Mouse (Mus musculus) hindbrain, embryonic 13.5 days (tissue): ENCODE data around the gene Olfr1232. TPM values are rescaled to one million over a fixed set of nuclear protein-coding genes. Genes with fewer than 3 reads are reported as not detected.

ENCODE experiments used
- ATAC-seq: fragments of 200-750 bp; cut with Nextera tagmentation; 2 replicates; pipeline ENCODE4 v1.8.0; 2017; ENCODE audit warnings: moderate TSS enrichment; ENCODE audit not compliant: low FRiP score
- H3K27ac ChIP-seq: fragments of 300-500 bp; sonication (generic); 2 replicates; pipeline ENCODE4 v1.5.1; 2015; ENCODE audit warnings: inconsistent platforms, mild to moderate bottlenecking, moderate library complexity
- H3K27me3 ChIP-seq: fragments of 300-500 bp; sonication (generic); 2 replicates; pipeline ENCODE4 v1.6.1; 2015; ENCODE audit warnings: mild to moderate bottlenecking, inconsistent platforms
- H3K36me3 ChIP-seq: fragments of 300-500 bp; sonication (generic); 2 replicates; pipeline ENCODE4 v1.6.1; 2015; ENCODE audit warnings: mild to moderate bottlenecking, inconsistent platforms
- H3K4me1 ChIP-seq: fragments of 300-500 bp; sonication (generic); replicated peaks from 2 replicates; pipeline ENCODE4 v1.6.1; 2015; ENCODE audit warnings: inconsistent platforms
- H3K4me2 ChIP-seq: fragments of 300-500 bp; sonication (generic); 2 replicates; pipeline ENCODE4 v1.6.1; 2015; ENCODE audit warnings: inconsistent platforms, mild to moderate bottlenecking, moderate library complexity
- H3K4me3 ChIP-seq: fragments of 300-500 bp; sonication (generic); 2 replicates; pipeline ENCODE4 v1.5.1; 2015; ENCODE audit warnings: mild to moderate bottlenecking, inconsistent platforms
- H3K9ac ChIP-seq: fragments of 300-500 bp; sonication (generic); 2 replicates; pipeline ENCODE4 v1.6.1; 2015; ENCODE audit warnings: mild to moderate bottlenecking, inconsistent platforms
- H3K9me3 ChIP-seq: fragments of 300-500 bp; sonication (generic); 2 replicates; pipeline ENCODE4 v1.6.1; 2016; ENCODE audit warnings: inconsistent platforms
- WGBS: fragments of 180-500 bp; shearing (Covaris S2); methylation state at CpG from one replicate; pipeline ENCODE4 v1.1.7; 2015; 5-methylcytosine and 5-hydroxymethylcytosine counted together
- polyA plus RNA-seq: library from polyadenylated mRNA; unstranded; fragments of >200 nt; fragmentation: Nextera tagmentation; extraction: Ambion mirVana; gene quantifications from 2 replicates; pipeline ENCODE4 v1.2.1, GENCODE M21; 2015

The Olfr1232 gene
- not detected in 2 replicates for polyA plus RNA-seq

DNA sequence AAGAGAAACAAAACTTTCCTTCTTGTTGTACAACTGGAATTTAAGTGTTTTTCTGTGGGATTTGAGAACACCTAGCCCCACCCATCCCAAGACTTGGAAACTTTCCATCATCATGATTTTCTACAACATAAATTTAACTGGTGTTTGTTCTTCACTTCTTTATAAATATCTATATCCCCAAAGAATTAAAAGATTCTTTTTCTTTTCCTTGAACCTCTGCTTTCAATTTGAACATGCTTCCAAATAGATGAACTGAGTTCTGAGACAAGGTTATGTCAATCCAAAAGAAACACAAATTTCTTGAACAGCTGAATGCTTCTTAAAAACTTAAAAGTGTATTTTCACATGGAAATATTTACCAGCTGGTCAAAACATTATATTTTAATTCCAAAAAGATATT, at the start of gene Olfr1232:
Gene Olfr1232 (minus strand): TSS at position 101 of the 400 bp plus-strand sequence.
- H3K9me3 ChIP-seq: no peaks in the 10 kb centered on the region
- H3K9ac ChIP-seq: no peak within 1 kb of the TSS
- H3K36me3 ChIP-seq: no peaks in the 10 kb centered on the region
- ATAC-seq: no peak
- no peak within 1 kb of the TSS for H3K4me3 ChIP-seq
- no peaks in the 10 kb centered on the region for H3K27me3 ChIP-seq
- no peak within 1 kb of the TSS for H3K27ac ChIP-seq
- no peaks in the 10 kb centered on the region for H3K4me1 ChIP-seq
- no peak within 1 kb of the TSS for H3K4me2 ChIP-seq

DNA sequence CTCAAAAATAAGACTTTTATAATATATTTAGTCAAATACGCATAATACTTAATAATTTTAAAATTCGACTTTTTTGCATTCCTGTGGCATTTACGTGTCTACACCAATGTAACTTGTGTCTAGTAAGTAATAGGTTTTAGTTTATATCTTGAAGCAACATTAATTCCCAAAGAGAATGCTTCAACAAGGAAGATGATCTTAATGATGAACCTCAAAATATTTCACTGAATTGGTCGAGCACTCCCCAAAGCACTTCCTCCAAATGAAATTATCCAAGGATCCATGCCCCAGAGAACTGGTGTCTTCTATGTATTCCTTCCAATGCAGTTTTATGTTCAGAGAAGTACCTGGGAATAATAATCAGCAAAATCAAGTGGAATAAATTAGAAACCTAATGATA, 35.3 kb upstream of the Olfr1232 start, which contains the start of gene Olfr1234:
Gene Olfr1234 (minus strand): TSS at position 101 of the 400 bp plus-strand sequence.
- no peak within 1 kb of the TSS for H3K4me3 ChIP-seq
- H3K4me1 ChIP-seq: no peaks in the 10 kb centered on the region
- no peak within 1 kb of the TSS for H3K4me2 ChIP-seq
- WGBS: 91% methylated on average over 4 of the region's 4 CpGs
- H3K9me3 ChIP-seq: no peaks in the 10 kb centered on the region
- no peak for ATAC-seq
- H3K27me3 ChIP-seq: no peaks in the 10 kb centered on the region
- H3K9ac ChIP-seq: no peak within 1 kb of the TSS
- H3K27ac ChIP-seq: no peak within 1 kb of the TSS
- H3K36me3 ChIP-seq: no peaks in the 10 kb centered on the region

DNA sequence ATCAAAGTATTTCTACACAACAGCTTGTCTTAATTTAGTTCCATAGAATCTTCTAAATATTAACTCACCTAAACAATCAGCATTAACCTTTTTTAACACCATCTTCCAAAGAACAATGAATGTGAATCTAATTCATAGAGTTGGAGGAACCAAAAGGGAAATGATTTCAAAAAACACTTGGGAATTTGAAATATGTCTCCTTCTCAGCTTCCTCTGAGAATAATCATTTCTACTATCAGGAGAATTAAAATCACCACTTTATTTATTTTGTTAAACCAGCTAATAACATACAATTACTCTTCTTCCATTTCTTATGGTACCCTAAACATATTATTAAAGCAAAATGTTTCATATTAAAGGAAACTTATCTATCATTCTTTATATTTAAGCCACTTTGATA, 12.8 kb upstream of the Olfr1232 start, which contains the start of gene Olfr1233:
Gene Olfr1233 (minus strand): TSS at position 101 of the 400 bp plus-strand sequence.
- Histone ChIP-seq H3K9ac (no peak within 1 kb of the TSS), H3K27ac (no peak within 1 kb of the TSS), H3K27me3 (no peaks in the 10 kb centered on the region), H3K4me3 (no peak within 1 kb of the TSS), H3K4me2 (no peak within 1 kb of the TSS), H3K9me3 (no peaks in the 10 kb centered on the region), H3K4me1 (no peaks in the 10 kb centered on the region), H3K36me3 (no peaks in the 10 kb centered on the region)
- no peak for ATAC-seq

DNA sequence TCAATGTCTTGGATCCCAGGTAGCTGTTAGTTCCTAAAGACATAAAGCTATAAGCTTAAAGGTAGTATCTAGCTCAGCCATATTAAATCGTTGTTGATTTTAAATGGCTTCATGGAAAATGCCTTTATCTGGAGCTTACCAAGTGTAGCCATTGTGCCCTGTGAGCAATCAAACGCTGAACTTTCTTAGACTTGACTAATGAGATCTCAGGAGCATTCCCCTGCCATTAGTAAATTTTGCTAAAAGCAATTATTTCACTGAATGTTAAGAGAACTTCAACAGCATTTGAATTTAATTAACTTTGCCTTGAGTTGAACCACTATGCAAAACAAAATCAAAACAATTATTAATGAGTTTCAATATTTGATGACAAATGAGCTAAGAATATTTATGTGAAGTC, 22.5 kb downstream of the Olfr1232 start, which contains the start of gene Olfr1231:
Gene Olfr1231 (minus strand): TSS at position 101 of the 400 bp plus-strand sequence.
- no peak for ATAC-seq
- WGBS: 80% methylated on average over 2 of the region's 2 CpGs
- Histone ChIP-seq H3K36me3 (no peaks in the 10 kb centered on the region), H3K4me3 (no peak within 1 kb of the TSS), H3K9me3 (no peaks in the 10 kb centered on the region), H3K4me2 (no peak within 1 kb of the TSS), H3K9ac (no peak within 1 kb of the TSS), H3K27ac (no peak within 1 kb of the TSS), H3K4me1 (no peaks in the 10 kb centered on the region), H3K27me3 (no peaks in the 10 kb centered on the region)

DNA sequence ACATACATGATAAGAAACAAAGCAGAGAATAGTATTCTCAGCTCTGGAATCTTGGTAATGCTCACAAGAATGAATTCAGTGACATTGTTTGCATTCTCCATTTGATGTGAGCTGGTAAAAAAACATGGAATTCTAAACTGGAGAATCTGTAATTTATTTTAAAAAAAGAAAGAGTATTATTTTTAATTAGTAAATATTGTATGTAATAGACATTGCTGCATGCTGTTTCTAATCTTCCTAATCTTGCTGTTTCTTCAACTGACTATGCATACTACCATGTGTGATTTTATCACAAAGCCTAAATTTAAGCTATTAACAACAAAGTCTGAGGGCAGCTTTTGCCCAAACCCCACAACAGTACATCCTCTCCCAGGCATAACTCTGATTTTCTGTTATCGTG, 32.3 kb downstream of the Olfr1232 start, which contains the start of gene Olfr1230:
Gene Olfr1230 (minus strand): TSS at position 101 of the 400 bp plus-strand sequence.
- Histone ChIP-seq H3K4me2 (no peak within 1 kb of the TSS), H3K27ac (no peak within 1 kb of the TSS), H3K27me3 (no peaks in the 10 kb centered on the region), H3K4me1 (no peaks in the 10 kb centered on the region), H3K4me3 (no peak within 1 kb of the TSS), H3K9me3 (no peaks in the 10 kb centered on the region), H3K9ac (no peak within 1 kb of the TSS), H3K36me3 (no peaks in the 10 kb centered on the region)
- ATAC-seq: no peak
- WGBS: 95% methylated on average over 1 of the region's 1 CpGs

DNA sequence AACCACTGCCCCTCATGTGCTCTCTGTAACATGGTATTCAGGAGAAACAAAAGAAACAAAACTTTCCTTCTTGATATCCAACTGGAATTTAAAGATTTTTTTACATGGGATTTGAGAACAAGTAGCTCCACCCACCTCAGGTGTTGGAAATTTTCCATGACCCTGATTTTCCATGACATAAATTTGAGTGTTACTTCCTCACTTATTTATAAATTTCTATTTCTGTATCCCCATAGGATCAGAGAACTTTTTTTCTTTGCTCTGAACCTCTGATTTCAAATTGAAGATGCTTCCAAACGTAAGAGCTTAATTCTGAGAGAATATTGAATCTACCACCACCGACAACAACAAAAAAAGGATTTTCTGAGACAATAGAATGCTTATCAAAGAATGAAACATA, 41.6 kb downstream of the Olfr1232 start, which contains the start of gene Olfr1229:
Gene Olfr1229 (minus strand): TSS at position 101 of the 400 bp plus-strand sequence.
- H3K36me3 ChIP-seq: no peaks in the 10 kb centered on the region
- H3K27me3 ChIP-seq: no peaks in the 10 kb centered on the region

More for the DNA sequence above, 41.6 kb downstream of the Olfr1232 start, which contains the start of gene Olfr1229:
- no peaks in the 10 kb centered on the region for H3K9me3 ChIP-seq
- 81% methylated on average over 2 of the region's 2 CpGs for WGBS
- H3K4me3 ChIP-seq: no peak within 1 kb of the TSS
- no peak for ATAC-seq
- H3K9ac ChIP-seq: no peak within 1 kb of the TSS
- H3K27ac ChIP-seq: no peak within 1 kb of the TSS
- no peaks in the 10 kb centered on the region for H3K4me1 ChIP-seq
- H3K4me2 ChIP-seq: no peak within 1 kb of the TSS

Other genes starting within 250 kb of the Olfr1232 start
- not detected in 2 replicates for gene Olfr1219, start 246.2 kb downstream of the Olfr1232 start, polyA plus RNA-seq
- gene Olfr1220, start 222.8 kb downstream of the Olfr1232 start, polyA plus RNA-seq: not detected in 2 replicates
- not detected in 2 replicates for gene Olfr1221, start 212.4 kb downstream of the Olfr1232 start, polyA plus RNA-seq
- not detected in 2 replicates for gene Olfr1222, start 196.6 kb downstream of the Olfr1232 start, polyA plus RNA-seq
- gene Olfr1223, start 178.1 kb downstream of the Olfr1232 start, polyA plus RNA-seq: not detected in 2 replicates
- not detected in 2 replicates for gene Olfr1224-ps1, start 165.6 kb downstream of the Olfr1232 start, polyA plus RNA-seq
- not detected in 2 replicates for gene Olfr1225, start 155.0 kb downstream of the Olfr1232 start, polyA plus RNA-seq
- gene Olfr1226, start 129.6 kb downstream of the Olfr1232 start, polyA plus RNA-seq: not detected in 2 replicates
- gene Olfr1228, start 75.6 kb downstream of the Olfr1232 start, polyA plus RNA-seq: not detected in 2 replicates
- gene Olfr1229, start 41.7 kb downstream of the Olfr1232 start, polyA plus RNA-seq: not detected in 2 replicates
- not detected in 2 replicates for gene Olfr1230, start 32.4 kb downstream of the Olfr1232 start, polyA plus RNA-seq
- gene Olfr1231, start 22.6 kb downstream of the Olfr1232 start, polyA plus RNA-seq: not detected in 2 replicates
- gene Olfr1233, start 12.7 kb upstream of the Olfr1232 start, polyA plus RNA-seq: not detected in 2 replicates
- not detected in 2 replicates for gene Olfr1234, start 35.2 kb upstream of the Olfr1232 start, polyA plus RNA-seq
- not detected in 2 replicates for gene Olfr1238, start 80.0 kb upstream of the Olfr1232 start, polyA plus RNA-seq
- not detected in 2 replicates for gene Olfr1239, start 90.7 kb upstream of the Olfr1232 start, polyA plus RNA-seq
- not detected in 2 replicates for gene Olfr1240, start 113.3 kb upstream of the Olfr1232 start, polyA plus RNA-seq
- not detected in 2 replicates for gene Olfr1241, start 157.5 kb upstream of the Olfr1232 start, polyA plus RNA-seq
- not detected in 2 replicates for gene Olfr1242, start 168.7 kb upstream of the Olfr1232 start, polyA plus RNA-seq
- gene Olfr1243, start 201.8 kb upstream of the Olfr1232 start, polyA plus RNA-seq: not detected in 2 replicates
- not detected in 2 replicates for gene Olfr1245, start 248.8 kb upstream of the Olfr1232 start, polyA plus RNA-seq